Mouse (Mus musculus): ENCODE results near the gene Gm10428.

DNA sequence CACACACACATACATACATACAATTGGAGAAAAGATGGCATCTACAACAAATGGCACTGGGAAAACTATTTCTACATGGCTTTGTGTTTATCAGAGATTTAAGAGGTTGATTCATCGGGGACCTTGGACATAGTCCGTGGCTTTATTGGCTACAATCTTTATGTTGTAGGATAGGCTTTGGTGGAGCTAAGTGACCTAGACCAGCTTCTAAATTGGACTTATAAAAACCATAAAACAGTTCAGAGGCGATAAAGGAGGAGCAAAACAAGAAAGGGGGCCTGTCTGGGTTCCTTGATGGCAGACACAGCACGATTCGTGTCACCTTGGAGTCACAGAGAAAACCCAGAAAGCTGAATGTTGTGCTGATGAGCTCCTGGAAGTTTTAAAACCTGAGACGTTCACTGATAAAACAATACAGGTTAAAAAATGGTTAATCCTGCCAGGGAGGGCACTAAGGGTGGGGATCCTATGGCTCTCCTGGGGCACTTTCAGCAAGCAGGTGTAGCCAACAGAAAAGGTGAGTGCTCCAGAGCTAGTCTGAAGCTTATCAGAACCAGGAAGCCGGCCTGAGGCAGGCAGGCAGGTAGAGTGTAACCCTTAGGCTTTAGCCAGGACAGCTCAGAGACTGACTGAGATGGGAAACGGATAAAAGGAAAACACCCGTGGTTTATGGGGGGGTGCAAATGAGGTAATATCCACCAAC is 8.0 kb downstream of the Gm10428 start:
- TF ChIP-seq POLR2A (IDR thresholded peaks at IDR 0.05; ENCODE audit: extremely low read depth, insufficient read depth, low read length) = no peak
- no peak for TF ChIP-seq CTCF (IDR thresholded peaks at IDR 0.05; ENCODE audit: extremely low read depth, insufficient read depth, low read length)
